Mouse (Mus musculus) fat pad, adult 2 months (tissue): ENCODE results near the gene Gstm4.
"Not testable (repeated sequence)": the region's sequence is repeated elsewhere in the genome, so short reads cannot be mapped to it uniquely, and the experiment has no call there.

Experiments
- DNase-seq: peaks from one replicate; pipeline ENCODE4 v3.0.0-alpha.2; 2011; ENCODE audit warnings: low read depth, low spot score; ENCODE audit errors: extremely low read depth

The Gstm4 gene

GRCm38 (mm10) chr3:108018190-108018820, 26.4 kb downstream of the Gstm4 start:
- no peak for DNase-seq

- DNase-seq = peak; percentile 54
These were observed 27.1 kb downstream of the Gstm4 start, which contains the start of gene Gstm1 for GRCm38 (mm10) chr3:108017473-108018189. TSS of gene Gstm1 (minus strand) at chr3:108017973.

GRCm38 (mm10) chr3:108016468-108016867, 28.2 kb downstream of the Gstm4 start:
- DNase-seq = not testable (repeated sequence)

- no peak for DNase-seq
These were observed 29.7 kb downstream of the Gstm4 start for GRCm38 (mm10) chr3:108014974-108015346.

DNA sequence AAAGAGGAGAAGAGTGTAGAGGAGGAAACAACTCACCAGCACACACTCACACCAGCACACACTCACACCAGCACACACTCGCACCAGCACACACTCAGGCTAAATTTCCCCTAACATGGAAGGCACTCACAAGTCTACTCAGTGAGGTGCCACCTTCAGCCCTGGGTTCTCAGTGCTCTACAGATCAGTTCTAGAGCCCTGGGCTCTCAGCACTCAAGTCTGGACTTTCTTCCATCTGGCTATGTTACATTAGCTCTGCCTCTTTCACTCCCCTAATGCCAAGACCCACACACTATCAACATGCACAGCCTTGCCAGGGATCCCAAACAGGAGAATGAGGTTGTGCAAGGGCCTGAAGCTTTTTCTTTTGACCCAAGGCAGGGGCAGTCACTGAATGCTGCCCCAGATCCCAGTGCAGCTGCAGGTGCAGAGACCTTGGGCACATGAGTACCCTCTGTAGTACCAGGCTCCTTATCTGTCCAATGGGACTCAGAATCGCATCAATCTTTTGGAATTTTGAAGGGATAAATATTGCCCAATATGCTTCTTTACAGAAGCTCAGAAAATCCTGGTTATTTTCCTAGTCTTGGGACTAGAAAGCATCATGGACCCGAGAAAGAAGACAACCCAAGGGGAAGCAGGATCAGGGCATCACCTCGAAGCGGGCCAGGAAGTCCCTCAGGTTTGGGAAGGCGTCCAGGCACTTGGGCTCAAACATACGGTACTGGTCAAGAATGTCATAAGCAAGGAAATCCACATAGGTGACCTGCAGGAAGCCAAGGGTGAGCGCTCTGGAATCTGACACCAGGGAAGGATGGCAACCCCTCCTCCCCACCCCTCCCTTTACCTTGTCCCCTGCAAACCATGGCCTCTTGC, 30.4 kb downstream of the Gstm4 start:
- no peak for DNase-seq

GRCm38 (mm10) chr3:108013331-108013871, 31.3 kb downstream of the Gstm4 start:
- DNase-seq = peak; percentile 52

DNA sequence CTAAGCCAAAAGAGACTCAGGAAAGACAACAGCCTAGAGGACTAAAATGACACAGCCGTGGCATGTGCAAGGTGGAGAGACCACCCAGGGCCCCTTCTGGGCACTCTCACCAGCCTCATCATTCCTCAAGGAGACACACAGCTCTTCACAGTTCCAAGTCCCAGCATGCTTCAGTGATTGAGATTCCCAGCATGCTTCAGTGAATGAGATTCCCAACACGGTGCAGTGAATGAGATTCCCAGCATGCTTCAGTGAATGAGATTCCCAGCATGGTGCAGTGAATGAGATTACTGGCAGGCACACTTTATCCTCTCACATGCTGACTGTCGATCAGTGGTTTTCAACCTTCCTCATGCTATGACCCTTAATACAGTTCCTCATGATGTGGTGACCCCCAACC, 33.1 kb downstream of the Gstm4 start:
- DNase-seq = no peak

DNA sequence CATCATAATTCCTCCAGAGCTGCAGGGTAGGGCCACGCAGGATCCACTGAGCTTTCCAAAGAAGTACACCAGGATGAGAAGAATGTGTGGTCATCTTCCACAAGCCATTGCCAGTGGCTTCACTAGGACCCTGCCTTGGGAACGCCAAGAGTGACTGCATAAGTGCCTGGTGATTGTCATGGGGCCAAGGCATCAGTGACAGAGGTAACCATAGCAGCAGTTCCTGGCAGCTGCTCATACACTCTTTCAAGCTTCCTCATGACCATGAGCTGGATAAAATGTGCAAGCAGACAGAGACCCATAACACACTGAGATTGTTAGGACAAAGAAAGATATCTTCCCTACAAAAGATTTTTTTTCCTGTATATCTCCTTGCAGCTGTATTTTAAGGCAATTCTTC, 34.4 kb downstream of the Gstm4 start:
- DNase-seq = no peak

DNA sequence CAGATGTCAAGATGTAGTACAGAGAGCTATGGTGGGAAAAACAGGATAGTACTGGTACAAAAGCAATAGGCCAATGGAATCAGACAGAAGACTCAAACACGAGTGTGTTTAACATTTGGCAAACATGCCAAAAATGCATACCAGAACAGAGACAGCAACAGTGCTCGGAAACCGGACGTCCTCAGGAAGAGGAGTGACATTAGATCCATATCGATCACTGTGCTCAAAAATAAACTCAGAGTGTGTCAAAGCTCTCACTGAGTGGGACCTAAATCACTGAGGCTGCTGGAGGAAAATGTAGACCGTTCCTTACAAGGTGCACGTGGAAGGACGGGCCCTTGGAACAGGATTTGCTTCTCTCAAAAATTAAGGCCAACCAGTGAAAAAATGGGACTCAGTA, 42.7 kb downstream of the Gstm4 start:
- DNase-seq = no peak

- no peak for DNase-seq
These were observed 45.2 kb downstream of the Gstm4 start for GRCm38 (mm10) chr3:107999491-107999890.

GRCm38 (mm10) chr3:107998591-107998990, 46.1 kb downstream of the Gstm4 start:
- no peak for DNase-seq

- DNase-seq = no peak
These were observed 48.1 kb downstream of the Gstm4 start for GRCm38 (mm10) chr3:107996576-107996975.

- DNase-seq = not testable (repeated sequence)
These were observed 48.7 kb downstream of the Gstm4 start for GRCm38 (mm10) chr3:107995974-107996373.
